Mouse (Mus musculus) layer of hippocampus, adult 18-20 months (tissue): ENCODE results near the gene Cwc25. TPM values are rescaled to one million over a fixed set of nuclear protein-coding genes. Genes with fewer than 3 reads are reported as not detected.

ENCODE experiments used
- DNase-seq, 2 experiments: peaks; one replicate each; pipeline ENCODE4 v3.0.0; 2022; ENCODE audit warnings: low spot score in 2 of 2
- microRNA-seq, 2 experiments: library from miRNA; unstranded; fragments of <30 nt; microRNA quantifications; one replicate each; pipeline ENCODE4 v1.2.0; 2021
- total RNA-seq, 2 experiments: library from RNA; stranded (reverse); gene quantifications; 2 replicates each; pipeline ENCODE4 v1.2.3; 2021

The Cwc25 gene
- total RNA-seq, 2 experiments from 2014 or later: 18.6 to 23.2 TPM

- DNase-seq: no peak
Measured at GRCm38 (mm10) chr11:97700746-97701580, 65.4 kb downstream of the Cwc25 start.

DNA sequence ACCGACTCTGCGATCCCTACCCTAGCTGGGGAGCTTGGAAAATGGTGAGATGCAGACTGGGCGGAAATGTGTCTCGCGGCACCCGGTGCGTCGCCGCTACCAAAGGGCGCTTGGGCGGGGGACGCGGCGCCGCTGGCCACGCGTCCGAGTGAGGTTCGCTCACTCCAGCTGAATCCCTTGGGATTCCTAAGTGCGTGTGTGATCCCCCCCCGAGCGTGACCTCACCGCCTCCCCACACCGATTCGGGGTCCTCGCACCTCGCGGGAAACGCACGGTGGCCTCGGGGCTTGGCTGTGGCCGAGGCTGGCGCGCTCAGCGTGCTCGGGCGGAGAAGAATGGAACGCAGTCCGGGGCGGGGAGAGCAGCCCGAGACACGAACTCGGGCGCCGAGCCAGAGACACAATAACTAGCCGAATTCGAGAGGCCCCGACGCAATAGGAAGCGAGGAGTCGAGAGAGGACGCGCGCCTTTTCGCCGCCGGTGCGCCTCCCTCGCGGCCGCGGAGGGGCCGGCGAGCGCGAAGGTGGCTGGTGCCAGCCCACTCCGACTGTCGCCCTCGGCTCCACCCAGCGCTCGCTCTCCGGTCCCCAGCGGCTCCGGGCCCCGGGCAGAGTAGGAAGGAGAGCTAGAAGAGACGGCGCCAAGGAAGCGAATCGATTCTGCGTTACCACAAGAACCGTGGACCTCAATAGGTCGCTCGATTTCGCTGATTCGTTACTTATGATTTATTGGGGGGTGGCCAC is 66.2 kb downstream of the Cwc25 start, which contains the start of gene Pcgf2:
TSS of gene Pcgf2 (minus strand) at position 495 of the 743 bp plus-strand sequence.
- peak in 1 of 2 experiments; percentile 66 for DNase-seq

- peak; percentile 67 to 83 for DNase-seq
Measured at GRCm38 (mm10) chr11:97699626-97700002, 66.7 kb downstream of the Cwc25 start.

GRCm38 (mm10) chr11:97698741-97699611 is 67.4 kb downstream of the Cwc25 start:
- no peak for DNase-seq

GRCm38 (mm10) chr11:97697891-97698529 is 68.3 kb downstream of the Cwc25 start:
- DNase-seq: no peak

DNA sequence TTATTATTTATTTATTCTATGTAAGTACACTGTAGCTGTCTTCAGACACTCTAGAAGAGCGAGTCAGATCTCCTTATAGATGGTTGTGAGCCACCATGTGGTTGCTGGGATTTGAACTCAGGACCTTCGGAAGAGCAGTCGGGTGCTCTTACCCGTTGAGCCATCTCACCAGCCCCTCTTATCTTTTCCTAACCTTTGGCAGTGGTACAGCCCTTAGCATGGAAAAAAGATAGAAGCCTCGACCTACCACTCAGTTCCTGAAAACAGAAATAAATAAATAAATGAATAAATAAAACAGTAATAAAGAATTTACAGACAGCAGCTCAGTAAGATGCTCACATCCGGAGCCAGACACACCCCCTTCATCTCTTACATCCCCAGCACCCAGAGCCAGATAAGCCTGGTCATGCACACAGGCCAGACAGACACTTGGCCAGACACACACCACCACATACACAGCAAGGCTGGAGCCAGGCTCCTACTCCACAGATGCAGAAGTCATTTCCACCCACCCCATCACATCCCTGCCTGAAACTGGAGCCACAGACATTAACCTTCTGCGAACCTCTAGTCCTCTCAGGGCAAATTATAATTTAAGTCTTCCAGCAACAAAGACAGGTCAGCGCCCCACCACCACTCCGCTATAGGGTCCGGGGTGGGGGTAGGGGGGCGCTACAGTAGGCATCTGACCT is 69.0 kb downstream of the Cwc25 start:
- DNase-seq: no peak

DNA sequence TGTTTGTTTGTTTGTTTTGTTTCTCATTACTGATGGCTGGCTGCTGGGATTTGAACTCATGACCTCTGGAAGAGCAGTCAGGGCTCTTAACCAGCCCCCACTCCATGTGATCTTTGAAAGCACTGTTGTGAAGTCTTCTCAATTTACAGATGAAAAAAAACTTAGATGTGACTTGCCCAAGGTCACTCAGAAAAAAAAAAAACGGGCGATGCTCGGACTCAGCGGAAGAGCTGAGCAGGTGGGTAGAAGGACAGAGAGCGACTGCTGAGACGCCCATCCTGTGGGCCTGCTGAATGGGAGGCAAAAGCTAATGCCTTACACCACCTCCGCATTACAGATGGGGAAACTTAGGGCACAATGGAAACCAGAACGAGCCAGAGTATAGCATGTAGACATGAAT is 69.7 kb downstream of the Cwc25 start:
- DNase-seq: no peak

- no peak for DNase-seq
Measured at GRCm38 (mm10) chr11:97695712-97696401, 70.5 kb downstream of the Cwc25 start.

Small RNAs within 50 kb of the gene (microRNA-seq; reads per million reads assigned to microRNA genes)
- 0 reads per million in 2 experiments for gene Mir8102

Other genes with a start within 250 kb of the Cwc25 start
- 100 to 1,000 TPM; 218 to 221 TPM for gene Srcin1, start 190.4 kb downstream of the Cwc25 start, total RNA-seq
- 10 to 100 TPM; 46.1 to 48.8 TPM for gene Epop, start 136.9 kb downstream of the Cwc25 start, total RNA-seq
- gene Mllt6, start 103.1 kb downstream of the Cwc25 start, total RNA-seq: 100 to 1,000 TPM; 122 to 137 TPM
- gene Cisd3, start 80.7 kb downstream of the Cwc25 start, total RNA-seq: 10 to 100 TPM; 51.3 to 52.0 TPM
- 10 to 100 TPM; 21.7 to 24.6 TPM for gene Pcgf2, start 66.1 kb downstream of the Cwc25 start, total RNA-seq
- 100 to 1,000 TPM; 124 to 128 TPM for gene Psmb3, start 63.2 kb downstream of the Cwc25 start, total RNA-seq
- 100 to 1,000 TPM; 114 to 115 TPM for gene Pip4k2b, start 21.9 kb downstream of the Cwc25 start, total RNA-seq
- 1 to 10 TPM; 1.1 to 1.2 TPM for gene 1700001P01Rik, start 9.4 kb upstream of the Cwc25 start, total RNA-seq
- 100 to 1,000 TPM; 367 to 379 TPM for gene Rpl23, start 15.9 kb upstream of the Cwc25 start, total RNA-seq
- gene Lasp1, start 32.4 kb upstream of the Cwc25 start, total RNA-seq: 100 to 1,000 TPM; 107 to 110 TPM
- 10 to 100 TPM; 70.8 to 71.5 TPM for gene B230217C12Rik, start 74.2 kb upstream of the Cwc25 start, total RNA-seq
- gene Fbxo47, start 117.6 kb upstream of the Cwc25 start, total RNA-seq: 1 to 10 TPM; 1.6 to 2.6 TPM
- 10 to 100 TPM; 10.3 to 14.4 TPM for gene Plxdc1, start 219.9 kb upstream of the Cwc25 start, total RNA-seq
- under 1 TPM; 0.76 to 0.94 TPM for gene Arl5c, start 229.6 kb upstream of the Cwc25 start, total RNA-seq